9 mouse cellular contexts compared by ENCODE assay signal in the genomic region with DNA sequence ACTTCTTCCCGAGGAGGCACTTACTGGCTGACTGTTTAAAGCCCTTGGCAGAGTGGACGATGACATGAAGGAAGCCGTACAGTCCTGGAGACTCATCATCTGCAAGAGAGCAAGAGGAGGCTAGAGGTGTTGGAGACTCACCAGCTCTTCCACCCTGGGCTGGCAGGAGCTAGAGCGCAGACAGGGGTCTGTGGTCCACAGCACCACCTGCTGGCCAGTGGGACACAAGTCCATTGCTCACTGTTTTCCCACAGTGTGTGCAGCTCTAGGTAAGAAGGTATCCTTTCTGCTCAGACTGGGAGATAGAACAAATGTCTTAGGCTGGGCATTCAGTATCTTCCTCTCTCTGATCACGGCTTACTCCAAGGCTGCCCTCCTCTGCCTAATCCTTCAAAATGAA. TPM values are rescaled to one million over a fixed set of nuclear protein-coding genes. Genes with fewer than 3 reads are reported as not detected.
A peak's percentile ranks its signal among the peaks of the same experiment; 100 is the strongest.
DNase-seq lines count a peak whose midpoint lies in the region; ATAC-seq and TF ChIP-seq lines count a peak whose summit lies in the region.
"Had no signal": no experiment of that assay in that cellular context is flagged by ENCODE, and none has a peak within 500 bp of the region (broad histone marks: within the 10 kb centered on the region; RNA-seq: fewer than 3 reads in every experiment).

No protein-coding gene starts in this region.

- WGBS in liver, postnatal 0 days (ENCODE audit: insufficient replicate concordance): 63% methylated on average over 5 of the region's 5 CpGs

- H3K9ac ChIP-seq in liver, postnatal 0 days (replicated peaks): no peak overlapping the region
- H3K9ac ChIP-seq: hindbrain, embryonic 15.5 days had no signal

- no peak for TF ChIP-seq EP300 in liver, postnatal 0 days (IDR thresholded peaks at IDR 0.05; ENCODE audit: low read depth)

- H3K36me3 ChIP-seq in liver, postnatal 0 days (replicated peaks; ENCODE audit: insufficient read depth, low read length): peaks cover 18% of the 10 kb centered on the region

- H3K4me2 ChIP-seq in liver, postnatal 0 days (ENCODE audit: low read depth, low read length): no peak overlapping the region
- H3K4me2 ChIP-seq: hindbrain, embryonic 15.5 days had no signal

- ATAC-seq in liver, postnatal 0 days: no peak; the same call in 1 of the 2 replicates

- H3K4me3 ChIP-seq in liver, postnatal 0 days (ENCODE audit: low read depth, low read length): no peak overlapping the region
- H3K4me3 ChIP-seq: hindbrain, embryonic 15.5 days had no signal

- intact Hi-C loops in gastrocnemius, postnatal 14 days (cut with DNase I; ENCODE audit: low total_unique reads): loop anchor here (5.0 kb wide), 1 partner anchor 37 kb away; no protein-coding TSS in a partner anchor

- H3K4me1 ChIP-seq in liver, postnatal 0 days (ENCODE audit: insufficient read depth): peaks cover 8% of the 10 kb centered on the region; the same call in 1 of the 2 replicates

- no peak overlapping the region for H3K27ac ChIP-seq in liver, postnatal 0 days (ENCODE audit: low read depth)
- H3K27ac ChIP-seq: hindbrain, embryonic 15.5 days had no signal

- H3K27me3 ChIP-seq in liver, postnatal 0 days (ENCODE audit: insufficient read depth, low read length): no peaks in the 10 kb centered on the region
- H3K27me3 ChIP-seq: hindbrain, embryonic 15.5 days had no signal

- DNase-seq in A20 (ENCODE audit: low read depth, low spot score) (peak; percentile 71), MN1 (ENCODE audit: low spot score) (peak; percentile 81)
- peak; percentile 51 for DNase-seq in cerebellum, adult 9-11 months
- DNase-seq in gastrocnemius, postnatal 14 days: peak; percentile 81
- DNase-seq in kidney, adult 8-10 months: peak; percentile 42 to 66
- peak; percentile 74 for DNase-seq in liver, postnatal 0 days
- DNase-seq in retina, embryonic 14.5 days (ENCODE audit: low spot score): peak; percentile 85
- DNase-seq in urinary bladder, postnatal 14 days (ENCODE audit: low spot score): peak; percentile 70

- H3K9me3 ChIP-seq in liver, postnatal 0 days (ENCODE audit: low read length): no peaks in the 10 kb centered on the region
- H3K9me3 ChIP-seq: hindbrain, embryonic 15.5 days had no signal

- peak; percentile 84 for TF ChIP-seq CTCF in liver, postnatal 0 days (IDR thresholded peaks at IDR 0.05; ENCODE audit: low read depth)

RNA-seq across cellular contexts. Expression of a gene that starts 47.7 kb away (rescaled TPM):
- 10 to 100 TPM; 38.6 to 46.2 TPM for total RNA-seq in gastrocnemius, postnatal 14 days (2021)
- 35.0 and 38.4 TPM in 2 replicates for polyA plus RNA-seq in liver, postnatal 0 days (2015; fragmentation: Nextera tagmentation; extraction: Ambion mirVana)

RNA-seq across cellular contexts. Expression of a gene that starts 55.6 kb away (rescaled TPM):
- 10 to 100 TPM; 28.7 to 28.8 TPM for total RNA-seq in gastrocnemius, postnatal 14 days (2021)
- 2.5 and 2.6 TPM in 2 replicates for polyA plus RNA-seq in liver, postnatal 0 days (2015; fragmentation: Nextera tagmentation; extraction: Ambion mirVana)
